Mouse (Mus musculus) forebrain, embryonic 11.5 days (tissue): ENCODE measurements around the gene Adamts16. TPM values are rescaled to one million over a fixed set of nuclear protein-coding genes. Genes with fewer than 3 reads are reported as not detected.

Experiments
- ATAC-seq: fragments of 200-750 bp; cut with Nextera tagmentation; replicated peaks from 2 replicates; pipeline ENCODE4 v1.8.0; 2017; ENCODE audit warnings: moderate TSS enrichment; ENCODE audit not compliant: low FRiP score
- DNase-seq: peaks from one replicate; pipeline ENCODE4 v3.0.0-alpha.2; 2017; ENCODE audit warnings: low spot score
- H3K27ac ChIP-seq: fragments of 300-500 bp; sonication (generic); 2 replicates; pipeline ENCODE4 v1.5.1; 2014; ENCODE audit warnings: low read depth, low read length
- H3K27me3 ChIP-seq: fragments of 300-500 bp; sonication (generic); 2 replicates; pipeline ENCODE4 v1.6.1; 2014; ENCODE audit warnings: mild to moderate bottlenecking, low read length, mixed read lengths; ENCODE audit not compliant: control insufficient read depth, insufficient read depth
- H3K36me3 ChIP-seq: fragments of 300-500 bp; sonication (generic); 2 replicates; pipeline ENCODE4 v1.6.1; 2014; ENCODE audit warnings: mild to moderate bottlenecking, low read length, moderate library complexity, mixed read lengths; ENCODE audit not compliant: control insufficient read depth, insufficient read depth
- H3K4me1 ChIP-seq: fragments of 300-500 bp; sonication (generic); replicated peaks from 2 replicates; pipeline ENCODE4 v1.6.1; 2014; ENCODE audit warnings: low read length, mixed read lengths; ENCODE audit not compliant: control insufficient read depth, insufficient read depth
- H3K4me2 ChIP-seq: fragments of 300-500 bp; sonication (generic); 2 replicates; pipeline ENCODE4 v1.6.1; 2014; ENCODE audit warnings: low read depth, mild to moderate bottlenecking, low read length, moderate library complexity, mixed read lengths; ENCODE audit not compliant: severe bottlenecking
- H3K4me3 ChIP-seq: fragments of 300-500 bp; sonication (generic); 2 replicates; pipeline ENCODE4 v1.5.1; 2014; ENCODE audit warnings: low read depth, low read length
- H3K9ac ChIP-seq: fragments of 300-500 bp; sonication (generic); 2 replicates; pipeline ENCODE4 v1.6.1; 2014; ENCODE audit warnings: low read length
- H3K9me3 ChIP-seq: fragments of 300-500 bp; sonication (generic); 2 replicates; pipeline ENCODE4 v1.6.1; 2016; ENCODE audit warnings: low read length, mixed read lengths; ENCODE audit not compliant: control insufficient read depth
- WGBS: fragments of 180-500 bp; shearing (Covaris S2); extraction: QIAGEN DNeasy Blood & Tissue Kit; methylation state at CpG from one replicate; pipeline ENCODE4 v1.1.7; 2014; 5-methylcytosine and 5-hydroxymethylcytosine counted together
- polyA plus RNA-seq: library from polyadenylated mRNA; unstranded; fragments of >200 nt; fragmentation: Nextera tagmentation; extraction: Ambion mirVana; gene quantifications from 2 replicates; pipeline ENCODE4 v1.2.1, GENCODE M21; 2014

The Adamts16 gene
- polyA plus RNA-seq, 1 experiment from 2014 or later: 0.11 TPM

- peaks cover 16% of the 10 kb centered on the region for H3K27me3 ChIP-seq
- H3K9me3 ChIP-seq: no peaks in the 10 kb centered on the region
- 40% methylated on average over 4 of the region's 4 CpGs for WGBS
- H3K36me3 ChIP-seq: no peaks in the 10 kb centered on the region
- no peak overlapping the region for H3K27ac ChIP-seq
- H3K9ac ChIP-seq: no peak overlapping the region
- peaks cover 5% of the 10 kb centered on the region; the same call in 1 of the 2 replicates for H3K4me1 ChIP-seq
- H3K4me3 ChIP-seq: no peak overlapping the region
- peak overlapping the region; percentile 50; the same call in 1 of the 2 replicates for H3K4me2 ChIP-seq
- ATAC-seq: 0 out of 2 replicates have a peak, but pooled peaks have one; percentile 21
- DNase-seq: no peak
These were observed 515 bp upstream of the Adamts16 start for GRCm38 (mm10) chr13:70842126-70842525.

GRCm38 (mm10) chr13:70840161-70840560, 1.4 kb downstream of the Adamts16 start:
- no peak overlapping the region for H3K4me3 ChIP-seq
- H3K4me2 ChIP-seq: no peak overlapping the region
- H3K36me3 ChIP-seq: no peaks in the 10 kb centered on the region
- ATAC-seq (peak; percentile 76; the same call in 1 of the 2 replicates), DNase-seq (peak; percentile 81)
- peaks cover 16% of the 10 kb centered on the region for H3K27me3 ChIP-seq
- H3K4me1 ChIP-seq: peaks cover 5% of the 10 kb centered on the region; the same call in 1 of the 2 replicates
- no peak overlapping the region for H3K27ac ChIP-seq
- no peak overlapping the region for H3K9ac ChIP-seq
- WGBS: 11% methylated on average over 6 of the region's 6 CpGs
- H3K9me3 ChIP-seq: no peaks in the 10 kb centered on the region

- Histone ChIP-seq H3K27ac (no peak overlapping the region), H3K9me3 (no peaks in the 10 kb centered on the region), H3K9ac (no peak overlapping the region), H3K4me1 (peaks cover 5% of the 10 kb centered on the region; the same call in 1 of the 2 replicates), H3K4me3 (no peak overlapping the region), H3K36me3 (no peaks in the 10 kb centered on the region), H3K27me3 (peaks cover 16% of the 10 kb centered on the region), H3K4me2 (no peak overlapping the region)
- ATAC-seq (no peak), DNase-seq (no peak)
- WGBS: 88% methylated on average over 5 of the region's 5 CpGs
These were observed 4.0 kb downstream of the Adamts16 start for GRCm38 (mm10) chr13:70837571-70837970.

- DNase-seq: no peak
- 81% methylated on average over 7 of the region's 7 CpGs for WGBS
- H3K36me3 ChIP-seq: no peaks in the 10 kb centered on the region
- 0 out of 2 replicates have a peak, but pooled peaks cover 2% of the 10 kb centered on the region for H3K4me1 ChIP-seq
- no peak for ATAC-seq
- H3K4me2 ChIP-seq: no peak overlapping the region
- peaks cover 8% of the 10 kb centered on the region; the same call in 1 of the 2 replicates for H3K27me3 ChIP-seq
- H3K4me3 ChIP-seq: no peak overlapping the region
- no peaks in the 10 kb centered on the region for H3K9me3 ChIP-seq
- no peak overlapping the region for H3K27ac ChIP-seq
- H3K9ac ChIP-seq: no peak overlapping the region
These were observed 5.4 kb downstream of the Adamts16 start for GRCm38 (mm10) chr13:70836246-70836645.

- no peaks in the 10 kb centered on the region for H3K9me3 ChIP-seq
- H3K4me1 ChIP-seq: no peaks in the 10 kb centered on the region
- H3K27ac ChIP-seq: no peak overlapping the region
- 90% methylated on average over 6 of the region's 6 CpGs for WGBS
- DNase-seq: no peak
- H3K27me3 ChIP-seq: no peaks in the 10 kb centered on the region
- H3K4me3 ChIP-seq: no peak overlapping the region
- H3K36me3 ChIP-seq: no peaks in the 10 kb centered on the region
- no peak overlapping the region for H3K9ac ChIP-seq
- no peak overlapping the region for H3K4me2 ChIP-seq
- no peak for ATAC-seq
These were observed 8.9 kb downstream of the Adamts16 start for GRCm38 (mm10) chr13:70832593-70833138.

GRCm38 (mm10) chr13:70831041-70831440, 10.6 kb downstream of the Adamts16 start:
- ATAC-seq: no peak
- no peaks in the 10 kb centered on the region for H3K4me1 ChIP-seq
- H3K9ac ChIP-seq: no peak overlapping the region
- H3K27ac ChIP-seq: no peak overlapping the region
- H3K36me3 ChIP-seq: no peaks in the 10 kb centered on the region
- no peaks in the 10 kb centered on the region for H3K27me3 ChIP-seq
- no peak overlapping the region for H3K4me2 ChIP-seq
- H3K4me3 ChIP-seq: no peak overlapping the region
- 81% methylated on average over 4 of the region's 4 CpGs for WGBS
- no peak for DNase-seq
- H3K9me3 ChIP-seq: no peaks in the 10 kb centered on the region

- 82% methylated on average over 4 of the region's 4 CpGs for WGBS
- Histone ChIP-seq H3K4me1 (no peaks in the 10 kb centered on the region), H3K27me3 (no peaks in the 10 kb centered on the region), H3K9me3 (no peaks in the 10 kb centered on the region), H3K36me3 (no peaks in the 10 kb centered on the region), H3K4me2 (no peak overlapping the region), H3K9ac (no peak overlapping the region), H3K27ac (no peak overlapping the region), H3K4me3 (no peak overlapping the region)
- ATAC-seq (no peak), DNase-seq (no peak)
These were observed 14.1 kb downstream of the Adamts16 start for GRCm38 (mm10) chr13:70827507-70827906.

GRCm38 (mm10) chr13:70825265-70825664, 16.3 kb downstream of the Adamts16 start:
- no peaks in the 10 kb centered on the region for H3K36me3 ChIP-seq
- H3K9ac ChIP-seq: no peak overlapping the region
- no peaks in the 10 kb centered on the region for H3K4me1 ChIP-seq
- ATAC-seq: no peak
- H3K9me3 ChIP-seq: no peaks in the 10 kb centered on the region
- H3K27me3 ChIP-seq: no peaks in the 10 kb centered on the region
- H3K27ac ChIP-seq: no peak overlapping the region
- 90% methylated on average over 5 of the region's 5 CpGs for WGBS
- DNase-seq: no peak
- H3K4me3 ChIP-seq: no peak overlapping the region
- H3K4me2 ChIP-seq: no peak overlapping the region

GRCm38 (mm10) chr13:70823757-70824156, 17.9 kb downstream of the Adamts16 start:
- WGBS: 69% methylated on average over 8 of the region's 8 CpGs
- Histone ChIP-seq H3K4me1 (no peaks in the 10 kb centered on the region), H3K27me3 (no peaks in the 10 kb centered on the region), H3K27ac (no peak overlapping the region), H3K4me3 (no peak overlapping the region), H3K4me2 (no peak overlapping the region), H3K36me3 (no peaks in the 10 kb centered on the region), H3K9me3 (no peaks in the 10 kb centered on the region), H3K9ac (no peak overlapping the region)
- DNase-seq (no peak), ATAC-seq (no peak)
